Mouse (Mus musculus): ENCODE measurements around the gene Trim30a.
A peak's percentile ranks its signal among the peaks of the same experiment; 100 is the strongest.
"Not testable (repeated sequence)": the region's sequence is repeated elsewhere in the genome, so short reads cannot be mapped to it uniquely, and the experiment has no call there.

Gene Trim30a

DNA sequence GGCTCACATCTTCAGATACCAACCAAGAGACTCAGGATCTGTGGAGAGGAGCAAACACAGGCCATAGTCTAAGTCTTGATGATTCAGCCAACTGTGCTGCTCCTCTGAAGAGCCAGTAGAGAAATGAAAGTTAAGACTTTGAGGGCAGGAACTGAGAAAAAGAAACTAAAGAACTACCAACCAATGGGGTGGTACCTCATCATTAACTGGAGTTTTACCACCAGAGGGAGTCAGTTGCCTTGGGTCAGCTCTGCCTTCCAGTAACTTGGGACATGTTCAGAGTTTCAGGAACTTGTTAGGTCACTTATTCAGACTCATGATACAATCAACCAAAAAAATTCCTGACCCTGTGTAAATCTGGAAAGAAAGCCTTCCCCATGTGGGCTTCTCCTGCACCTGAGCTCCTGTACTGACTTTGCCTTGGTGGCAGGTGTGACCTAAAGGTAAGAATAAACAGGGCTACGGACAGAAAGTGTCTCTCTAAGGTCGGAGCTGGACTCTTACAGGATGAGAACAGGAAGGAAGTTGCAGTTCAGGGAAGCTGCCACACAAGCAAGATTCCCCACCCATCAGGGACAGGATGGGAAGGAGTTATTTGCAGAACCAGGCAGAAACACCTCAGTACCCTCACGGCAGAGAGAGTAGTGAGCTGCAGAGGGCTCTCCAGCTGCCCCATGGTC is at the start of gene Trim30a:
Gene Trim30a, minus strand, starts transcription at position 129 of the 680 bp plus-strand sequence.
- DNase-seq, result peak in 1 of 2 experiments; percentile 31

DNA sequence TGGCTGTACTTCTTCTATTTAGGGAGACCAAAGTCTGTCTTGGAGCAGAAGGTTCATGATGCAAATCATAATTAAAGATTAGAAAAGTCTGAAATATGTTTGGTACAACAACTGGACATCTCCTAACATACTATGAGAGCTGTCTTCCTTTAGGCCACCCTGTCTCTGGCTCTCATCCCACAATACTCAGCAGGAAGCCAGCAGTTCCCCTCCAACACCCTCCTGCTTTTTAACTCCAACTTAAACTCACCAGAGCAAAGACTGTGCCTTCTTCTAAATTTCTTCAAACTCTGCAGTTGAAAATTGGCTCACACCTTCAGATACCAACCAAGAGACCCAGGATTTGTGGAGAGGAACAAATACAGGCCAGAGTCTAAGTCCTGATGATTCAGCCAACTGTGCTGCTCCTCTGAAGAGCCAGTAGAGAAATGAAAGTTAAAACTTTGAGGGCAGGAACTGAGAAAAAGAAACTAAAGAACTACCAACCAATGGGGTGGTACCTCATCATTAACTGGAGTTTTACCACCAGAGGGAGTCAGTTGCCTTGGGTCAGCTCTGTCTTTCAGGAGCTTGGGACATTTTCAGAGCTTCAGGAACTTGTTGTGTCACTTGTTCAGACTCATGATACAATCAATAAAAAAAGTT is 42.5 kb upstream of the Trim30a start, which contains the start of gene Trim30d:
Gene Trim30d, minus strand, starts transcription at position 429 of the 645 bp plus-strand sequence.
- not testable (repeated sequence) for DNase-seq

DNA sequence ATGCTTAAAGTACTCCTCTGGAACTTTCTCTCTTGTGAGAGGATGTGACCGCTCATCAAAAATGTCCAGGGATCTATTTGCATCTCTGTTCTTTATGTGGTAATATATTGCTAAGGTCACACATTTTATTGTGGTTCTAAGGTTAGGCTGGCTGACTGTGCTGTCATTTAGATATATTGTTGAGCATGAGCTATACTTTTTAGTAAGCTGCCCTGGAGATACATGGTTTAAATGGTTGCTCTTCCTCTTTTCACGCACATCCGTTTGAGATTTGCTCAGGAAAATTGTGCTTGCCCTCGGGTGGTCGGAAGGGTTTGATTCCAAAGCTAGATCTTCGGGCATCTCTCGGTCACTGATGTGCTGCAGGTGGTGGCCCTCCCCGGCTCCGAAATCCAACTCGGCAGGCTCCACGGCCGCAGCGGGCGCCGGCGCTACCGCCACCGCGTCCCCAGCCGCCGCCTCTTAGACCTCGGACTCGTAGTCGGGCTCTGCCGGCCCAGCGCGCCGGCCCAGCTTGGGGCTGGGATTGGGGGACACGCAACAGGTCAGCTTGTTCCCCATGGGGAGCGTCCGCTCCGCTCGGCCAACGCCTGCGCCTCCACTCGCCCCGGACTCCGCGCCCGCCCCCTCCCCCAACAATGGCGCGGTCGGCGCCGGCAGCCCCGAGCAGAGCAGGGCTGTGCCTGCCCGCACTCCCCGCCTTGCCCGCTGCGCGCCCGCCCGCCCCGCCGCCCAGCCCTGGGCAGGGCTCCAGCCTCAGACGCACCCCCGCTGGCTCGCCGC is 36.8 kb upstream of the Trim30a start:
- no peak for DNase-seq

DNA sequence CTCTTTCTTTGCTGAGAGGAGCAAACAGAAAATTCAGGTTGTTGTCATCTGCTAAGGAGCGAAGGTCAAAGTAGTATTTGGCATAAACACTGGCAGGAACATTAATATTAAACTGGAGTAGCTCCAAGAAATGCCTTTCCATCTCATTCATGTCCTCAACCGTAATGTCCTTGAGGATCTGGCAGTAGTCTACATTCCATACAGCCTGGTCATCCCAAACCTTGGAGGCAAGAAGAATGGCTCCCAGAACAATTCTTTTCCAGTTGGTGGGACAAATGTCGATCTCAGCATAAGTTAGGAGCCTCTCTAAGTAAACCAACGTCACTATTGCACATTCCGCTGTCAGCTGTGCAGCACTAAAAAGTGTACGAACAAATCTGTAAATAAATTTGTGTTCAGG is 36.2 kb upstream of the Trim30a start:
- not testable (repeated sequence) for DNase-seq

DNA sequence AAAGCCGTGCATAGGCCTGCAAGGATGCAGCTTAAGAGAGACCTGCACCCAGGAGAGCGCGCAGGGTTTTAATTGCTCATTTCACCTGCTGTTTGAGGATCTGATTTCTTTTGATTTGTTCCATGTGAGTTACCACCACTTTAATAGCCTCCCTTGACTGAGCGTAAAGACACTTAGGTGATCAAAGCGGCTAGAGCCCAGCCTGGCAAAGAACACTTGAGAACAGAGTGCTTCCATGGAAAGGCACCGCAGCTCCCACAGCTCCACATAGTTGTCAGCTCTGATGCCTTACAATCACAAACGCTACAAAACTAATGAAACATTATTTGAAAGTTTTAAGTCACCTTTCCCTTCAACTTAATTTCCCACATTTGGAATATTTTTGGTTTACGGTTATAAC is 34.5 kb upstream of the Trim30a start:
- not testable (repeated sequence) for DNase-seq

DNA sequence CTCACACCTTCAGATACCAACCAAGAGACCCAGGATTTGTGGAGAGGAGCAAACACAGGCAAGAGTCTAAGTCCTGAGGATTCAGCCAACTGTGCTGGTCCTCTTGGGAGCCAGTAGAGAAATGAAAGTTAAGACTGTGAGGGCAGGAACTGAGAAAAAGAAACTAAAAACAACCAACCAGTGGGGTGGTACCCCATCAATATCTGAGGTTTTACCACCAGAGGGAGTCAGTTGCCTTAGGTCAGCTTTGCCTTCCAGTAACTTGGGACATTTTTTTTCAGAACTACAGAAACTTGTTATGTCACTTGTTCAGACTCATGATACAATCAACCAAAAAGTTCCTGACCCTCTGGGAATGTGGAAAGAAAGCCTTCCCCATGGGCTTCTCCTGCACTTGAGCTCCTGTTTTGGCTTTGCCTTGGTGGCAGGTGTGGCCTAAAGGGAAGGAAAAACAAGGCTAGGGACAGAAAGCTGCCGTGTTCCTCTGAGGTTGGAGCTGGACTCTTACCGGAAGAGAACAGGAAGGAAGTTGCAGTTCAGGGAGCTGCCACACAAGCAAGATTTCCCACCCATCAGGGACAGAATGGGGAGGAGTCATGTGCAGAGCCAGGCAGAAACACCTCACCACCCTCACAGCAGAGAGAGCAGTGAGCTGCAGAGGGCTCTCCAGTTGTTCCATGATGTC is 18.9 kb downstream of the Trim30a start:
- DNase-seq, result peak; percentile 36 to 40

DNA sequence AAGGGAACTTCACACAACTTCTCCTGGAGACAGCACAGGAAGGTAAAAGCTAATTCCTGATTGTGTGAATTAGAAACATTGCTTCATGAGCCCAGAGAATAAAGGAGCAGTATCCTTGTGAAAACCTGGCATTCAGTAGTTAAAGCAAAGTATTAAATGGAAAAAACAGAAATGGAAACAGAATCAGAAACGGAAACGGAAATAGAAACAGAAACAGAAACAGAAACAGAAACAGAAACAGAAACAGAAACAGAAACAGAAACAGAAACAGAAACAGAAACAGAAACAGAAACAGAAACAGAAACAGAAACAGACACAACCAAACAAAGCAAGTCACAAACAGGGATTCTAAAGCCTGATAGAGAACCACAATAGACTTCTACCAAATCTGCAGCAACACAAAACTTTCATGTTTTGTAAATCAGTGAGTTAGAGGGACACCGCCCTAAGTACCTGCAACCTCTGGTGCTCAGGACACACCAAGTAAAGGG is 60.5 kb downstream of the Trim30a start:
- DNase-seq, result no peak

DNA sequence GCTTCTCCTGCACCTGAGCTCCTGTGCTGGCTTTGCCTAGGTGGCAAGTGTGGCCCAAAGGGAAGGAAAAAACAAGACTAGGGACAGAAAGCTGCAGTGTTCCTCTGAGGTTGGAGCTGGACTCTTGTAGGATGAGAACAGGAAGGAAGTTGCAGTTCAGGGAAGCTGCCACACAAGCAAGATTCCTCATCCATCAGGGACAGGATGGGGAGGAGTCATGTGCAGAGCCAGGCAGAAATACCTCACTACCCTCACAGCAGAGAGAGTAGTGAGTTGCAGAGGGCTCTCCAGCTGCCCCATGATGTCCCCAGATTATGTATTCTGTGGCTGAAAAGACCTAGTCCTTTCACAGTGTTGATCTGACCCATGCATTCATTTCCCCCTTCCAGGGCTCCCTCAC is 63.9 kb downstream of the Trim30a start:
- peak in 1 of 2 experiments; percentile 4 for DNase-seq

DNA sequence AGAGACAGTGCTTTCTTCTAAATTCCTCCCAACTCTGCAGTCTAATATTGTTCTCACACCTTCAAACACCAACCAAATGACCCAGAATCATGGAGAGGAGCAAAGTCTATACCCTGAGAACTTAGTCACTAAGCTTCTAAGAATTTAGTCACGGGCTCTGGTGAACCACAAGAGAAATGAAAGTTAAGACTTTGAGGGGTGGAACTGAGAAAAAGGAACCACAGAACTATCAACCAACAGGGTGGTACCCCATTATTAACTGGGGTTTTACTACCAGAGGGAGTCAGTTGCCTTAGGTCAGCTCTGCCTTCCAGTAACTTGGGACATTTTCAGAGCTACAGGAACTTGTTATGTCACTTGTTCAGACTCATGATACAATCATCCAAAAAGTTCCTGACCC is 64.3 kb downstream of the Trim30a start, which contains the start of gene Trim30c:
Gene Trim30c, minus strand, starts transcription at position 140 of the 400 bp plus-strand sequence.
- DNase-seq, result no peak

DNA sequence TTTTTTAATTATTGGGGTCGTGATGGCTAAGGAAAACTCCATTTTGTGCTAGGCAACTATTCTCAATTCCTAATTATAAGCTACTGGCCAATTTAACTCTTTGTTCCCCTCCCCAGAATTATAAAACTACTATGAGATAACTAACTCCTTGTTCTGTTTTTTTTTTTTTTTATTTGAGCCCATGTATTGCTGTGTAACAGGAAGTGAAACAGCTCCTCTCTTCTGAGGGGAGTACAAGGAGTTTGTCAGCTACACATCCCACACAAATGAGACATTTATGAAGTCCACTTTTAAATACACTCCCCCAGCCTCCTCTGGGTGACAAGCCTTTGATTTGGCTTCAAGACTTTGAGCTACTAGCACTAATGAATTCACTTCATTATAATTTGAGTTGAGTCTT is 66.5 kb downstream of the Trim30a start:
- no peak for DNase-seq

DNA sequence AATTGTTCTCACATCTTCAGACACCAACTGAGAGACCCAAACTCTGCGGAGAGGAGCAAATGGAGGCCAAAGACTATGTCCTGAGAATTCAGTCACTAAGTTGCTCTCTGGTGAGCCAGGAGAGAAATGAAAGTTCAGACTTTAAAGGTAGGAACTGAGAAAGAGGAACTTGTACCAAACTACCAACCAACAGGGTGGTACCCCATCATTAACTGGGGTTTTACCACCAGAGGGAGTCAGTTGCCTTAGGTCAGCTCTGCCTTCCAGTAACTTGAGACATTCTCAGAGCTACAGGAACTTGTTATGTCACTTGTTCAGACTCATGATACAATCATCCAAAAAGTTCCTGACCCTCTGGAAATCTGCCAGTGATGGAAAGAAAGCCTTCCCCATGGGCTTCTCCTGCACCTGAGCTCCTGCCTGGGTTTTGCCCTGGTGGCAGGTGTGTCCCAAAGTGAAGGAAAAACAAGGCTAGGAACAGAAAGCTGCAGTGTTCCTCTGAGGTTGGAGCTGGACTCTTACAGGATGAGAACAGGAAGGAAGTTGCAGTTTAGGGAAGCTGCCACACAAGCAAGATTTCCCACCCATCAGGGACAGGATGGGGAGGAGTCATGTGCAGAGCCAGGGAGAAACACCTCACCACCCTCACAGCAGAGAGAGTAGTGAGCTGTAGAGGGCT is 95.1 kb downstream of the Trim30a start, which contains the start of gene Trim30b:
Gene Trim30b, minus strand, starts transcription at position 149 of the 679 bp plus-strand sequence.
- DNase-seq, result peak; percentile 17 to 24

DNA sequence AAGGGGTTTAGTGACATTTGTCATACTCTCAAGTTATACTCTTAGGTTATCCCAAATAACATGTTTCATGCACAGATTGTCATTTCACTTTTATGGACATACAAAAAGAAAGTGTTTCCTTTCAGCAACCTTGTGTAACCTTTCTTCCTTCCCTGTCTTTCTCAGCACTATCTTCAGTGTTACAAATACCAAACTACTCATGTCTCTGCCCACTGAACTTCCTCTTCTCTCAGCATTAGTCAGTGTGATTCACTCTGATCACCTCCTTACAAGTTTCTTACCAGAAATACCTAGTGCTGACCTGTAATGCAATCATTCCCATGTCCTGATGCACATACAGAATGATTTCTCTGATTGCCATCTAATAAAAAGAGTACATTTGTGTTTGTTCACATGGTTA is 98.7 kb downstream of the Trim30a start:
- DNase-seq, result no peak
